Mouse (Mus musculus) retina, postnatal 7 days (tissue): ENCODE measurements around the gene Gm21680.
"Not testable (repeated sequence)": the region's sequence is repeated elsewhere in the genome, so short reads cannot be mapped to it uniquely, and the experiment has no call there.

Experiments used
- DNase-seq: peaks from one replicate; pipeline ENCODE4 v3.0.0-alpha.2; 2012; ENCODE audit warnings: low read depth, low spot score

The Gm21680 gene

GRCm38 (mm10) chr5:25972563-25972962 lies at the start of gene Gm21680:
TSS of gene Gm21680 (minus strand) at chr5:25972663.
- not testable (repeated sequence) for DNase-seq

DNA sequence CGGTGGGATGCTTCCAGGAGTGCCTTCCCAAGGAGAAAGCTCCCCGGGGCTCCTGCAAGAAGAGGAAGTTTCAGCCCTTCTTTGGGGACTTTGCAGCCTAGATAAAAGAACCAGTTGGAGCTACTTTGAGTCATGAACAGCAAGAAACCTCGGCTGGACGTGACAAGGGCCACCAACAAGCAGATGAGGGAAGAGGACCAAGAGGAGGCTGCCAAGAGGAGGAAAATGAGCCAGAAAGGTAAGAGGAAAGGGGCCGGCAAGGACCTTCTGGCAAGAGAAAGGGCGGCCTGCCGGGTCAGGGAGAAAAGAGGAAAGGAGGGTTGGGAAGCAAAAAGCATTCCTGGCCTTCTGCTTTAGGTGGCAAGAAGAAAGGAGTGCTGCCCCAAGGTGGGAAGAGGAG lies 35.2 kb upstream of the Gm21680 start:
- DNase-seq = not testable (repeated sequence)

GRCm38 (mm10) chr5:26006937-26007695 lies 34.7 kb upstream of the Gm21680 start:
- not testable (repeated sequence) for DNase-seq

DNA sequence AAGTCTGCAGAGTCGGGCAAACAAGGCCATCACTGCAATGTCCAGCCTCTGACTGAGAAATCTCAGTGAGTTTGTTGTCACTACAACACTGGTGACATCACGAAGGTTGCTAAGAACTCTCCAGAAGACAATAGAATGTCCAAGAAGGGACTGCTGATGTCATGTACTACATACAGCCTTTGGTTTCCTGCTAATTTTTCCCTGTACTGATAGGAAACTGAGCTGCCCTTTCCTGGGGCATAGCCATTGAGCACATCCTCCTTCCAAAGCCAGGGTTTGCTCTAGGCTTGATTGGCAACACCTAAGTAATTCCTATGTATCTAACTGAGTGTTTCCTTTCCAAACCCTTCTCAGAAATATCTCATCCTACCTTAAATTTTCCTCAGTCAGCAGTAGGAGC lies 32.2 kb upstream of the Gm21680 start, which contains the start of gene Gm1979:
Gm1979 (minus strand) TSS at position 101 of the 400 bp plus-strand sequence.
- DNase-seq = not testable (repeated sequence)

DNA sequence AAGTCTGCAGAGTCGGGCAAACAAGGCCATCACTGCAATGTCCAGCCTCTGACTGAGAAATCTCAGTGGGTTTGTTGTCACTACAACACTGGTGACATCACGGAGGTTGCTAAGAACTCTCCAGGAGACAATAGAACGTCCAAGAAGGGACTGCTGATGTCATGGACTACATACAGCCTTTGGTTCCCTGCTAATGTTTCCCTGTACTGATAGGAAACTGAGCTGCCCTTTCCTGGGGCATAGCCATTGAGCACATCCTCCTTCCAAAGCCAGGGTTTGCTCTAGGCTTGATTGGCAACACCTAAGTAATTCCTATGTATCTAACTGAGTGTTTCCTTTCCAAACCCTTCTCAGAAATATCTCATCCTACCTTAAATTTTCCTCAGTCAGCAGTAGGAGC lies 16.1 kb upstream of the Gm21680 start, which contains the start of gene Gm21698:
Gm21698 (minus strand) TSS at position 101 of the 400 bp plus-strand sequence.
- DNase-seq = not testable (repeated sequence)

GRCm38 (mm10) chr5:25957050-25957449 lies 15.4 kb downstream of the Gm21680 start:
- not testable (repeated sequence) for DNase-seq

GRCm38 (mm10) chr5:25956611-25957010 lies 15.9 kb downstream of the Gm21680 start:
- not testable (repeated sequence) for DNase-seq

GRCm38 (mm10) chr5:25954317-25954716 lies 18.1 kb downstream of the Gm21680 start, which contains the start of gene Gm21671:
TSS of gene Gm21671 (minus strand) at chr5:25954417.
- not testable (repeated sequence) for DNase-seq

DNA sequence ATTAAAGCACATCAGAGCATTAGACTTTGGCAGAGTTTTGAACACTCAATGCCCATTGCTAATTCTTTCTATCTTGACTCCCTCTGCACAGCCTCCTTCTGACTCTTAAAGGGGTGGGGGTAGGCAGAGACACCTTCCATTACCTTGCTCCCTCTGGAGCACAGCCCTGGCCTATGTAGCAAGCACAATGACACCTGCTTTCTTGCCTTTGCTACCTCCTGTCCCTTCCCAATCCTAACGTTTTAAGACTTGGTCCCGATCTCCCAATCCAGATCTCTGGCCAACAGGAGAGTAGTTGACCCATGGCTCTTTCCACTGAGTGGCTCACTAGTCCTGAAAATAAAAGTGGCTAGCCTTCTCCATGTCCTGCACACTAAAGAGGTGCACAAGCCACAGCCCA lies 27.1 kb downstream of the Gm21680 start:
- DNase-seq = not testable (repeated sequence)

- DNase-seq = not testable (repeated sequence)
Observed at GRCm38 (mm10) chr5:25942281-25942680, 30.2 kb downstream of the Gm21680 start, which contains the start of gene Gm21663. TSS of gene Gm21663 (minus strand) at chr5:25942381.
